Mouse (Mus musculus): ENCODE data around the gene Psmd6. TPM values are rescaled to one million over a fixed set of nuclear protein-coding genes. Genes with fewer than 3 reads are reported as not detected.

The Psmd6 gene
- polyA plus RNA-seq, 1 experiment from 2014 or later, result 204 TPM

DNA sequence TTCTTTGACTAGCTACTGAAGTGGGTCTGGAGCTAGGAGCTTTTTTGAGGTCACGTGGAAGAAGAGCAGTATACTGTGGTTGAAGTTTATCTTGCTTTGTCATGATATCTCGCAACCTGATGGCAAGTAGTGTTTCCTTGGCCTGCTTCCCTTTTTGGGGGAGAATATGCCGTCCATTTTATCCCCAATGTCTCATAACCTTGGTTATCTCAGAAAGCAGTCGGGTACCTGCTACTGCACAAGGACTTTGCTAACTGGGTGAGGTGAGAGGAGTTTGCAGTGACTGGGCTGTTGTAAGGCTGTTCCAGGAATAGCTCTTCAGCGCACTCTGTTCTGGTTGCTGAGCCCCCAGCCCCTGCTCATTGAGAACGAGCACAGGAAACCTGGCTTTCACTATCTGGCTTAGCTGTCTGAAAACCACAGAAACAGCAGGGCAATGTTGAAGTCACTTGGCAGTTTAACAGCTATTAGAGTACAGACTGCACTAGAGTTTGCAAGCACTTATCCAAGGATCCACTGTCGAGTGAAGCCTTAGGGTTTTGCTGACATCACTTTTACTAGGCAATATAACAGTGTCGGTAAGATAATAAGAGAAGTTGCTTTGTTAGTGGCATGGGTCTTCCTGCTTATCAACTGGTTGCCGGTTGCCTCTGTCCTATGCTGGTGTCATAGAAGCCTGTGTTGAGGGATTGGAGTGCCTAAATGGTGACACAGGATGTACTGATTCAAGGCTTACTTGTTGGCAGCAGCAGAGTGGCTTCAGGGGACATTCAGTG is 32.6 kb downstream of the Psmd6 start:
- peak; percentile 77 for ATAC-seq (replicated peaks; ENCODE audit: insufficient number of reproducible peaks, low FRiP score, low TSS enrichment)
- H3K27ac ChIP-seq (ENCODE audit: low read depth, low read length), result peak overlapping the region; percentile 74
- H3K27me3 ChIP-seq (ENCODE audit: control insufficient read depth, insufficient read depth, low read length), result 0 out of 2 replicates have a peak, but pooled peaks cover 2% of the 10 kb centered on the region
- H3K36me3 ChIP-seq (ENCODE audit: control insufficient read depth, insufficient read depth, low read length), result peaks cover 4% of the 10 kb centered on the region; the same call in 1 of the 2 replicates
- no peaks in the 10 kb centered on the region for H3K9me3 ChIP-seq (replicated peaks; ENCODE audit: control insufficient read depth, low read length)
- 32% methylated on average over 9 of the region's 9 CpGs for WGBS (ENCODE audit: insufficient replicate concordance)
- peaks cover 8% of the 10 kb centered on the region for H3K4me1 ChIP-seq (ENCODE audit: control insufficient read depth, insufficient read depth, low read length)
- no peak overlapping the region for H3K9ac ChIP-seq (ENCODE audit: low read depth, low read length)
- peak overlapping the region; percentile 46 for H3K4me2 ChIP-seq
- H3K4me3 ChIP-seq (ENCODE audit: low read depth, low read length), result no peak overlapping the region

GRCm38 (mm10) chr14:14087348-14087747 is 33.4 kb downstream of the Psmd6 start:
- no peak overlapping the region for H3K4me2 ChIP-seq
- H3K4me3 ChIP-seq (ENCODE audit: low read depth, low read length), result no peak overlapping the region
- H3K9me3 ChIP-seq (replicated peaks; ENCODE audit: control insufficient read depth, low read length), result no peaks in the 10 kb centered on the region
- no peaks in the 10 kb centered on the region for H3K27me3 ChIP-seq (ENCODE audit: control insufficient read depth, insufficient read depth, low read length)
- no peak for ATAC-seq (replicated peaks; ENCODE audit: insufficient number of reproducible peaks, low FRiP score, low TSS enrichment)
- peaks cover 4% of the 10 kb centered on the region; the same call in 1 of the 2 replicates for H3K36me3 ChIP-seq (ENCODE audit: control insufficient read depth, insufficient read depth, low read length)
- no peak overlapping the region for H3K27ac ChIP-seq (ENCODE audit: low read depth, low read length)
- 74% methylated on average over 6 of the region's 6 CpGs for WGBS (ENCODE audit: insufficient replicate concordance)
- H3K4me1 ChIP-seq (ENCODE audit: control insufficient read depth, insufficient read depth, low read length), result peaks cover 8% of the 10 kb centered on the region
- no peak overlapping the region for H3K9ac ChIP-seq (ENCODE audit: low read depth, low read length)

- H3K4me2 ChIP-seq, result no peak overlapping the region
- H3K27me3 ChIP-seq (ENCODE audit: control insufficient read depth, insufficient read depth, low read length), result no peaks in the 10 kb centered on the region
- no peak for ATAC-seq (replicated peaks; ENCODE audit: insufficient number of reproducible peaks, low FRiP score, low TSS enrichment)
- no peaks in the 10 kb centered on the region for H3K9me3 ChIP-seq (replicated peaks; ENCODE audit: control insufficient read depth, low read length)
- H3K27ac ChIP-seq (ENCODE audit: low read depth, low read length), result no peak overlapping the region
- no peak overlapping the region for H3K4me3 ChIP-seq (ENCODE audit: low read depth, low read length)
- peaks cover 4% of the 10 kb centered on the region; the same call in 1 of the 2 replicates for H3K36me3 ChIP-seq (ENCODE audit: control insufficient read depth, insufficient read depth, low read length)
- no peak overlapping the region for H3K9ac ChIP-seq (ENCODE audit: low read depth, low read length)
- peaks cover 8% of the 10 kb centered on the region for H3K4me1 ChIP-seq (ENCODE audit: control insufficient read depth, insufficient read depth, low read length)
- whole genome bisulfite sequencing (ENCODE audit: insufficient replicate concordance), result 79% methylated on average over 4 of the region's 4 CpGs
These were observed 34.0 kb downstream of the Psmd6 start for GRCm38 (mm10) chr14:14086711-14087263.

- H3K27me3 ChIP-seq (ENCODE audit: control insufficient read depth, insufficient read depth, low read length), result no peaks in the 10 kb centered on the region
- ATAC-seq (replicated peaks; ENCODE audit: insufficient number of reproducible peaks, low FRiP score, low TSS enrichment), result no peak
- WGBS (ENCODE audit: insufficient replicate concordance), result 88% methylated on average over 8 of the region's 8 CpGs
- peaks cover 5% of the 10 kb centered on the region for H3K4me1 ChIP-seq (ENCODE audit: control insufficient read depth, insufficient read depth, low read length)
- no peak overlapping the region for H3K9ac ChIP-seq (ENCODE audit: low read depth, low read length)
- no peak overlapping the region for H3K4me3 ChIP-seq (ENCODE audit: low read depth, low read length)
- H3K9me3 ChIP-seq (replicated peaks; ENCODE audit: control insufficient read depth, low read length), result no peaks in the 10 kb centered on the region
- no peak overlapping the region for H3K4me2 ChIP-seq
- H3K36me3 ChIP-seq (ENCODE audit: control insufficient read depth, insufficient read depth, low read length), result no peaks in the 10 kb centered on the region
- no peak overlapping the region for H3K27ac ChIP-seq (ENCODE audit: low read depth, low read length)
These were observed 37.0 kb downstream of the Psmd6 start for GRCm38 (mm10) chr14:14083811-14084210.

DNA sequence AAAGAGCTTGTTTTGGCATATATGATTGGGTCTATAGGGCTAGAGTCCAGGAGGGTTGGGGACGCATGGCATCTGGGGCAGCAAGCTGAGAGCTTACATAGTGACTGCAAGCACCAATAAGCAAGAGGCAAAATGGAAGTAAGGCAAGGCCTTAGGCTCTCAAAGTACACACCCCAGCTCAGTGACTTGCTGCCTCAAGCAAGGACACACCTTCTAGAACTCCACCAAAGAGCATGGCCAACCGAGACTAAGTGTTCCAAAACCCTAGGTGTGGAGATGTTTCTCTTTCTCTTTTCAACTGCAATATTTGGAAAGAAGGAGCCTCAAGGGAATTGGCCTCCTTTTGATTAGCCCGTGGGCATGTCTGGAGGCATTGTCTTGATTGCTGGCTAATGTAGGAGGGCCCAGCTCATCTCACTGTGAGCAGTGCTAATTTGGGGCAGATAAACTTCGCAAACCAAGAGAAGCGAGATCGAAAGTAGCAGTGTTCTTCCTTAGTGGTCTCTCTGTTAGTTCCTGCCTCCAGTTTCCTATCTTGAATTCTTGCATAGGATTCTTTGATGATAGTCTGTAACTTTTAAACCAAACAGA is 40.1 kb downstream of the Psmd6 start:
- Histone ChIP-seq H3K4me1 (ENCODE audit: control insufficient read depth, insufficient read depth, low read length) (no peaks in the 10 kb centered on the region), H3K9ac (ENCODE audit: low read depth, low read length) (no peak overlapping the region), H3K9me3 (replicated peaks; ENCODE audit: control insufficient read depth, low read length) (no peaks in the 10 kb centered on the region), H3K36me3 (ENCODE audit: control insufficient read depth, insufficient read depth, low read length) (no peaks in the 10 kb centered on the region), H3K4me3 (ENCODE audit: low read depth, low read length) (no peak overlapping the region), H3K27ac (ENCODE audit: low read depth, low read length) (no peak overlapping the region), H3K4me2 (no peak overlapping the region), H3K27me3 (ENCODE audit: control insufficient read depth, insufficient read depth, low read length) (no peaks in the 10 kb centered on the region)
- ATAC-seq (replicated peaks; ENCODE audit: insufficient number of reproducible peaks, low FRiP score, low TSS enrichment), result no peak
- WGBS (ENCODE audit: insufficient replicate concordance), result 85% methylated on average over 6 of the region's 6 CpGs

- Histone ChIP-seq H3K4me3 (ENCODE audit: low read depth, low read length) (no peak overlapping the region), H3K9me3 (replicated peaks; ENCODE audit: control insufficient read depth, low read length) (no peaks in the 10 kb centered on the region), H3K27ac (ENCODE audit: low read depth, low read length) (no peak overlapping the region), H3K4me1 (ENCODE audit: control insufficient read depth, insufficient read depth, low read length) (peaks cover 24% of the 10 kb centered on the region), H3K4me2 (no peak overlapping the region), H3K36me3 (ENCODE audit: control insufficient read depth, insufficient read depth, low read length) (no peaks in the 10 kb centered on the region), H3K9ac (ENCODE audit: low read depth, low read length) (no peak overlapping the region), H3K27me3 (ENCODE audit: control insufficient read depth, insufficient read depth, low read length) (no peaks in the 10 kb centered on the region)
- no peak for ATAC-seq (replicated peaks; ENCODE audit: insufficient number of reproducible peaks, low FRiP score, low TSS enrichment)
- WGBS (ENCODE audit: insufficient replicate concordance), result 74% methylated on average over 4 of the region's 4 CpGs
These were observed 49.3 kb downstream of the Psmd6 start for GRCm38 (mm10) chr14:14071456-14071855.

DNA sequence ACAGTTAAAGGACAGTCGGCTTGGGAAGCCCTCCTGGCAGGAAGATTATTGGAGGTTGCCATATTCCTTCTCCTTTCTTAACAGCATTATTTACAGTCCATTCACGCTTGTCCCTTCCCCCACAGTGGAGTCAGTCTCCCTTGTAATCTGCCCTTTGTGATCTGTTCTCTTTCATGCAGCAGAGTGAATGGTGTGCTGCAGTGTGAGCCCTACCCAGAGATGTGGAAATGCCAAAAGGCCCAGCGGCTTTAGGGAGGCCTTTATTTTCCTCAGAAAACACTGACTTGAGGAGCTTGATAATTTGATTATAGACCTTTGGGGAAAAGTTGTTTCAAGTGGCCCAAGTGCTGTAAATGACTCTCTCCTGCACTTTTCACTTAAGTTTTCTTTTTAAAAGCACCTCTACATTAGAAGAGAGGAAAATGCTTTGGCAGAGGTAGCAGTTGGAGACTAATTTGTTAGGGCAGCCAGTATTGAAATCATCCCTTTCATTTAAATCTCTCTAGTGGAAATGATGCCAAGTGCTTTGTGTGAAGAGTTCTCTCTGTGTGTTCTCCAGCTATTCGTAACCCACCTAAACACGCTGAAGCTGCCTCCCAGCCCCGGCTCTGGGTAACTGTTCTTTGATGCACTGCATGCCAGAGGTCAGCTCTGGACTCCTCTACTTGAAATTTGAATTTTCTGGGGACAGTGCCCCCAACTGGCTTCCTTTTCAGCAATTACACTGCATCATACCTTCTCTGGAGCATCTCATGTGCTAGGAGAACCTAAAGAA is 50.1 kb downstream of the Psmd6 start:
- WGBS (ENCODE audit: insufficient replicate concordance), result 41% methylated on average over 6 of the region's 6 CpGs
- H3K9me3 ChIP-seq (replicated peaks; ENCODE audit: control insufficient read depth, low read length), result no peaks in the 10 kb centered on the region
- no peak for ATAC-seq (replicated peaks; ENCODE audit: insufficient number of reproducible peaks, low FRiP score, low TSS enrichment)
- H3K9ac ChIP-seq (ENCODE audit: low read depth, low read length), result no peak overlapping the region
- H3K27me3 ChIP-seq (ENCODE audit: control insufficient read depth, insufficient read depth, low read length), result no peaks in the 10 kb centered on the region
- H3K36me3 ChIP-seq (ENCODE audit: control insufficient read depth, insufficient read depth, low read length), result no peaks in the 10 kb centered on the region
- H3K4me2 ChIP-seq, result no peak overlapping the region; the same call in 1 of the 2 replicates
- H3K27ac ChIP-seq (ENCODE audit: low read depth, low read length), result no peak overlapping the region
- H3K4me1 ChIP-seq (ENCODE audit: control insufficient read depth, insufficient read depth, low read length), result peaks cover 24% of the 10 kb centered on the region
- no peak overlapping the region for H3K4me3 ChIP-seq (ENCODE audit: low read depth, low read length)

DNA sequence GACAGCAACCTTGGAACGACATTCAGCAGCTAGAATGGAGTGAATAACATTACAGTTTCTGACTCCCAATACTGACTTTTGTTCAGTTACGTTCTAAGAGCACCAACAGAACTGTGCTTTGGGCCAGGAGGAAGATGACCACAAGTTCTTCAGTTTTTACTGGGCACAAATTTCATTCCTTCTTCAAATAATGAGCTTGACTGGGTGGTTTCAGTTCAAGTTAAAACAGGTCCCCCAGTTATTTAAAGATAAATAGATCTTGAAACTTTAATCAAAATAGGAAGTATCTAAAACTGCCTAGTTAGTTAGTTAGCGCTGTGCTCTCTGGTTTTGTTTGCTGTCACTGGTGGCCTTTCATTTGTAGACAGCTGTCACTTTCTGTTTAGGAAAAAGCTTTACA is 52.2 kb downstream of the Psmd6 start:
- Histone ChIP-seq H3K4me2 (no peak overlapping the region), H3K4me3 (ENCODE audit: low read depth, low read length) (no peak overlapping the region)
- WGBS (ENCODE audit: insufficient replicate concordance), result 51% methylated on average over 3 of the region's 3 CpGs

More for the DNA sequence above, 52.2 kb downstream of the Psmd6 start:
- no peak for ATAC-seq (replicated peaks; ENCODE audit: insufficient number of reproducible peaks, low FRiP score, low TSS enrichment)
- H3K36me3 ChIP-seq (ENCODE audit: control insufficient read depth, insufficient read depth, low read length), result no peaks in the 10 kb centered on the region
- no peak overlapping the region for H3K9ac ChIP-seq (ENCODE audit: low read depth, low read length)
- H3K27ac ChIP-seq (ENCODE audit: low read depth, low read length), result no peak overlapping the region
- H3K27me3 ChIP-seq (ENCODE audit: control insufficient read depth, insufficient read depth, low read length), result no peaks in the 10 kb centered on the region
- no peaks in the 10 kb centered on the region for H3K9me3 ChIP-seq (replicated peaks; ENCODE audit: control insufficient read depth, low read length)
- peaks cover 24% of the 10 kb centered on the region for H3K4me1 ChIP-seq (ENCODE audit: control insufficient read depth, insufficient read depth, low read length)

Measured in heart, embryonic 11.5 days (tissue).